Mouse (Mus musculus): ENCODE measurements around the gene Aff1. TPM values are rescaled to one million over a fixed set of nuclear protein-coding genes. Genes with fewer than 3 reads are reported as not detected.
A peak's percentile ranks its signal among the peaks of the same experiment; 100 is the strongest.

The Aff1 gene
- polyA plus RNA-seq, 1 experiment from 2014 or later, result 6.8 TPM

DNA sequence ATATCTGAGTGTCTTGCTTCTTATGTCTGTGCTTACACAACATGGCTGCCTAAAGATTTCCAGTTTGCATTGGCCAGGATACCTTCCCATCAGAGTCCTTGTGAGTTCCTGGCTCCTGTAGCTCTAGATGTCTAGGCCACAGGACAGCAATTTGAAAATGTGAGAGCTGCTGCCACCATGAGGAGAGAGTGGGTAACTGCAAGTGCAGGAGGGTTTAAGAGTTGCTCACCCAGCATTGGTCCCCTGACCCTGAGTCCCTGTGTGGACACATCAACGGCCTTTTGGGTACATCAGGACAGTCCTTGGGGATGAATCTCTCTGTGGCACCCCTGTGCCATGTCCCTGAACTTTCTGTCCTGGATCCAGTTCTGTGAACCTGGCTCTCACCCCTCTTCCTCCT, 125.6 kb downstream of the Aff1 start:
- Histone ChIP-seq H3K4me2 (replicated peaks; ENCODE audit: low read depth) (no peak overlapping the region), H3K9ac (ENCODE audit: low read depth, low read length) (no peak overlapping the region), H3K9me3 (ENCODE audit: control insufficient read depth) (no peaks in the 10 kb centered on the region), H3K27ac (ENCODE audit: low read depth, low read length) (no peak overlapping the region), H3K36me3 (ENCODE audit: control insufficient read depth, insufficient read depth) (peaks cover 3% of the 10 kb centered on the region; the same call in 1 of the 2 replicates), H3K4me3 (ENCODE audit: low read depth, low read length) (no peak overlapping the region), H3K27me3 (replicated peaks; ENCODE audit: control insufficient read depth, insufficient read depth, low read length) (no peaks in the 10 kb centered on the region), H3K4me1 (replicated peaks; ENCODE audit: control insufficient read depth, insufficient read depth, low read length) (peaks cover 11% of the 10 kb centered on the region)
- 29% methylated on average over 1 of the region's 1 CpGs for WGBS
- TF ChIP-seq CTCF (IDR thresholded peaks at IDR 0.05; ENCODE audit: low read depth), result peak; percentile 95
- peak; percentile 17; the same call in 1 of the 2 replicates for ATAC-seq

DNA sequence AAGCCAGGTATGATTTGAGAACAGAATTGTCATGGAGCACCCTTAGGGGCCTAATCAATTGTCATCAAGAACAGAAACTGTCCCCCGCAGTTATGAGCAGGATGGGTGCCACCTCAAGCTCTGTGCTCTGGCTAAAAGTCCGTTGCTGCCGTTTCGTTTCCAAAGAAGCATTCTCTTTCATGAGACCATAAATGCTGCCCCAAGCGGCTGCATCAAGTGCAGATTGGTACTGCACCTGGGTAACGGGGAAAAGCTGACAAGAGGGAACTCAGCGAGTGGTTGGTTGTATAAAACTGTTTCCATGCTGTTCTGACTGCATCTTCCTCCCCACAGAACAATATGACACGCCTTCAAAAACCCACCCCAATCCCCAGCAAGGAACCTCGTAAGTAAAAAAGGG, 126.4 kb downstream of the Aff1 start:
- H3K4me1 ChIP-seq (replicated peaks; ENCODE audit: control insufficient read depth, insufficient read depth, low read length), result peaks cover 11% of the 10 kb centered on the region
- no peak overlapping the region for H3K27ac ChIP-seq (ENCODE audit: low read depth, low read length)
- H3K9ac ChIP-seq (ENCODE audit: low read depth, low read length), result no peak overlapping the region
- ATAC-seq, result no peak
- no peak overlapping the region for H3K4me3 ChIP-seq (ENCODE audit: low read depth, low read length)
- no peak for TF ChIP-seq CTCF (IDR thresholded peaks at IDR 0.05; ENCODE audit: low read depth)
- H3K4me2 ChIP-seq (replicated peaks; ENCODE audit: low read depth), result no peak overlapping the region
- 86% methylated on average over 9 of the region's 9 CpGs for WGBS
- no peaks in the 10 kb centered on the region for H3K9me3 ChIP-seq (ENCODE audit: control insufficient read depth)
- no peaks in the 10 kb centered on the region for H3K27me3 ChIP-seq (replicated peaks; ENCODE audit: control insufficient read depth, insufficient read depth, low read length)
- H3K36me3 ChIP-seq (ENCODE audit: control insufficient read depth, insufficient read depth), result peaks cover 3% of the 10 kb centered on the region; the same call in 1 of the 2 replicates

DNA sequence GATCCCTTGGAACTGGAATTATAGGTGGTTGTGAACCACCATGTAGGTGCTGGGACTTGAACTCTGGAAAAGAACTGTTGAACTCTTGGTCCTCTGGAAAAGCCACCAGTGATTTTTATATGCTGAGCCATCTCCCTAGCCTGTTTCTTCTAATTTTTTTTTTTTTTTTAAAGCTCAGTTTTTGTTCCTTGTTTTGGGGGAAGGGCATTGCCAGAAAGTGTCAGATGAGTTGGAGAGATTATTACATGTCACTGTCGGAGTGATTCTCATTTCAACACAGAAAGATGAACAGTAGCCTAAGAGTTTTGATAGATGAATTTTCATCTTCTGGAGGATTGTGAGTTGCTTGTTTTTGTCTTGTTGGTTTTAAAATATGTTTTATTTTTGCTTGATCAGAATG, 127.5 kb downstream of the Aff1 start:
- Histone ChIP-seq H3K27me3 (replicated peaks; ENCODE audit: control insufficient read depth, insufficient read depth, low read length) (no peaks in the 10 kb centered on the region), H3K4me1 (replicated peaks; ENCODE audit: control insufficient read depth, insufficient read depth, low read length) (peaks cover 3% of the 10 kb centered on the region; the same call in 1 of the 2 replicates), H3K36me3 (ENCODE audit: control insufficient read depth, insufficient read depth) (peaks cover 3% of the 10 kb centered on the region; the same call in 1 of the 2 replicates), H3K4me3 (ENCODE audit: low read depth, low read length) (no peak overlapping the region), H3K27ac (ENCODE audit: low read depth, low read length) (no peak overlapping the region), H3K9me3 (ENCODE audit: control insufficient read depth) (no peaks in the 10 kb centered on the region), H3K4me2 (replicated peaks; ENCODE audit: low read depth) (no peak overlapping the region), H3K9ac (ENCODE audit: low read depth, low read length) (no peak overlapping the region)
- TF ChIP-seq CTCF (IDR thresholded peaks at IDR 0.05; ENCODE audit: low read depth), result no peak
- WGBS, result 90% methylated on average over 1 of the region's 1 CpGs
- ATAC-seq, result no peak

DNA sequence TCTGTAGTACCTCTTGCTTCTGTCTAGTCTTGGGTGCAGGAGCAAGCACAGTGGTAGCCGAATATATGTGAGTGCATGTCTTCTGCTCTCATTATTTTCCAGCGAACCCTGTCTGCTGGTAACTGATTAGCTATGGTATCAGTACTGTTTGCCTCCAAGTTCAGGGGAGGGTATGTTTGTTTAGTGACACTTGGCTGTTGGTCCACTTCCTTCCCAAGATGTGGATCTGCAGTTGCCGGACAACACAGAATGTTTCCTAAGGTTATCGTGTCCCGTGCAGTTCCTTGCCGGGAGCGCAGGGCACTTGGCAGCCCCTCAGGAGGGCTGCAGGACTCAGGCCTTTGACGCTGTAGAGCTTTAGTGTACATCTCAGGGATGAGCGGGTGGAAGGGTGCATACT, 128.9 kb downstream of the Aff1 start:
- WGBS, result 36% methylated on average over 9 of the region's 9 CpGs
- peak; percentile 48 for ATAC-seq

DNA sequence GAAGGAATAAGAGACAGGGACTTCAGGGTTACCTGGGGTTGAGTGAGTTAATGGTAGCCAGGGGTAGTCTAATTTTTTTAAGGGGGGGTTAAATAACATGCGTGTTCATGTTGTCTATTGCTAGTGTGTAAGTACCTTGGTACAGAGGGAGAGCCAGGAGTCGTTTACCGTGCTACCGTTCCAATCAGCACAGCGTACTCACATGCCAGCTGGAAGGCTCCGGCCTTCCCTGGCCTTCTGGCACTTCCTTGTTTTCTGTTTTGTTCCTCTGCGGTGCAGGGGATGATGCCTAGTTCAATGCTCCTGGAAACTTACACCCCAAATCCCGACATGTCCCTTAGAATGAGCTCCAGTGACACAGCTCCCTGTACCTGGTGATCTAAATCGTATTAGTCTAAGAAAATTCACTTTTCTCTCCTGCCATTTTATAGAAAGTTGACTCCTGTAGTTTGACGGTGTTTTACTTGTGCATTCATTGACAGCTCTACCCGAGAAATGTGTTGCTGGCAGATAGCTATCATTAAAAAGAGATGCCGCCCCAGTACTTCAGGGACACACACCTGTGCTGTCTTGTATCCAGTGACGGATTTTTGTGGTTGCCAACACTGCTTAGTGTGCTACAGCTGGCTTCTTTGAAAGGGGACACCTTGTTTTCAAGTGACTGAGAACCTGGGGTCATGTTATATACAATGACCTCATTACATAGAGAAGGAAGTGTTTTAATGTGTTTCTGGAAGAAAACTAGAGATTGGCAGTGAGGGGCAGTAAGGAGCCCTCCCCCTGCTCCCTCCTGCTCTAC, 129.5 kb downstream of the Aff1 start:
- Histone ChIP-seq H3K4me1 (replicated peaks; ENCODE audit: control insufficient read depth, insufficient read depth, low read length) (no peaks in the 10 kb centered on the region), H3K36me3 (ENCODE audit: control insufficient read depth, insufficient read depth) (peaks cover 16% of the 10 kb centered on the region), H3K27me3 (replicated peaks; ENCODE audit: control insufficient read depth, insufficient read depth, low read length) (no peaks in the 10 kb centered on the region), H3K9ac (ENCODE audit: low read depth, low read length) (no peak overlapping the region), H3K4me2 (replicated peaks; ENCODE audit: low read depth) (no peak overlapping the region), H3K9me3 (ENCODE audit: control insufficient read depth) (no peaks in the 10 kb centered on the region), H3K4me3 (ENCODE audit: low read depth, low read length) (no peak overlapping the region), H3K27ac (ENCODE audit: low read depth, low read length) (no peak overlapping the region; the same call in 1 of the 2 replicates)
- no peak for ATAC-seq
- WGBS, result 55% methylated on average over 13 of the region's 13 CpGs
- no peak for TF ChIP-seq CTCF (IDR thresholded peaks at IDR 0.05; ENCODE audit: low read depth)

More for the DNA sequence above, 128.9 kb downstream of the Aff1 start:
- H3K9me3 ChIP-seq (ENCODE audit: control insufficient read depth), result no peaks in the 10 kb centered on the region
- H3K9ac ChIP-seq (ENCODE audit: low read depth, low read length), result no peak overlapping the region
- no peak overlapping the region for H3K27ac ChIP-seq (ENCODE audit: low read depth, low read length)
- H3K4me3 ChIP-seq (ENCODE audit: low read depth, low read length), result no peak overlapping the region
- no peak overlapping the region for H3K4me2 ChIP-seq (replicated peaks; ENCODE audit: low read depth)
- peaks cover 10% of the 10 kb centered on the region; the same call in 1 of the 2 replicates for H3K36me3 ChIP-seq (ENCODE audit: control insufficient read depth, insufficient read depth)
- H3K4me1 ChIP-seq (replicated peaks; ENCODE audit: control insufficient read depth, insufficient read depth, low read length), result no peaks in the 10 kb centered on the region
- TF ChIP-seq CTCF (IDR thresholded peaks at IDR 0.05; ENCODE audit: low read depth), result no peak
- no peaks in the 10 kb centered on the region for H3K27me3 ChIP-seq (replicated peaks; ENCODE audit: control insufficient read depth, insufficient read depth, low read length)

DNA sequence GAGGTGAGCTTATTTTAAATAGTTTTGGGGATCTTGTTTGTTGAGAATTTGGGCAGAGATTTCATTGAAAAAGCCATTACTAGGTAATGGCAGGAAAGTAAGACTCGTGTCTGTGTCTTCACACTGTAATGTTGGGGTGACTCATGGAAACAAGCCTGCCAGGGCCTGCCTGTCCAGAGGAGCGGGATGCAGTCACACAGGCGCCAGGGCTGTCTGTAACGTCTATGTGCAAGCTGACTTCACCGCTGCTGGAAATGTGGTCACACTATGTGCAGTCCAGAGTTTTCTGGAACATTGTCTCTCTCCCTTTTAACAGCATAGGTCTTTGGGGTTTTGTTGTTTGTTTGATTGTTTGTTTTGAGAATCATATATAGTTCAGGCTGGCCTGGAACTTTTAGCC, 130.8 kb downstream of the Aff1 start:
- Histone ChIP-seq H3K27ac (ENCODE audit: low read depth, low read length) (no peak overlapping the region), H3K4me2 (replicated peaks; ENCODE audit: low read depth) (no peak overlapping the region), H3K9ac (ENCODE audit: low read depth, low read length) (no peak overlapping the region), H3K36me3 (ENCODE audit: control insufficient read depth, insufficient read depth) (peaks cover 24% of the 10 kb centered on the region), H3K4me3 (ENCODE audit: low read depth, low read length) (no peak overlapping the region), H3K4me1 (replicated peaks; ENCODE audit: control insufficient read depth, insufficient read depth, low read length) (no peaks in the 10 kb centered on the region), H3K27me3 (replicated peaks; ENCODE audit: control insufficient read depth, insufficient read depth, low read length) (no peaks in the 10 kb centered on the region), H3K9me3 (ENCODE audit: control insufficient read depth) (no peaks in the 10 kb centered on the region)
- ATAC-seq, result no peak
- TF ChIP-seq CTCF (IDR thresholded peaks at IDR 0.05; ENCODE audit: low read depth), result no peak
- 90% methylated on average over 5 of the region's 5 CpGs for WGBS

Measured in intestine, postnatal 0 days (tissue).